Mouse (Mus musculus) mouse embryonic stem cell (cell line): ENCODE data around the gene Sfpq.

Experiments
- in situ Hi-C, 2 experiments: fragments of 300-500 bp; cut with MboI; formaldehyde crosslinking; loops; 1 replicate in 1 of 2; 3 replicates in 1 of 2; pipeline ENCODE4 v1.14.3; 2019 to 2020; ENCODE audit warnings: low sequenced_read_pairs in 2 of 2, low pct_unique_long_range_greater_than_20kb in 1 of 2, mixed read lengths in 1 of 2; ENCODE audit not compliant: unreplicated experiment in 1 of 2

Gene Sfpq

GRCm38 (mm10) chr4:127023201-127023600 lies 2.1 kb downstream of the Sfpq start:
- in situ Hi-C loops: no loop called here

DNA sequence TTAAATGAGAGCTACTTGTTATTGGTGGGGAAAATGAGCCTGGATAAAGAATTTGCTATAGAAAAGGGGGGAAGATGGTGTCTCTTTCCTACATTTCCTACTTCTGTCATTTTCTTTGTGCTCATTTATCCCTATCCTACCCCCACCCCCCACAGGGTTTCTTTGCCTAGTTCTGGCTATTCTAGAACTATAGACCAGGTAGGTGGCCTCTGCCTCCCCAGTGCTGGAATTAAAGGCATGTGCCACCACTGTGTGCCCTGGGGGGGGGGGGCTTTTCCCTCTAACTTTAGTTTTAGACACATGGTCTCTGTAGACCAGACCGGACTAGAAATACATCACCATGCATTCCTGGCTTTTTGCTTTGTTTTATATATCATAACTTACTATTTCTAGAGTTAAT lies 3.1 kb downstream of the Sfpq start:
- in situ Hi-C loops: no loop called here

DNA sequence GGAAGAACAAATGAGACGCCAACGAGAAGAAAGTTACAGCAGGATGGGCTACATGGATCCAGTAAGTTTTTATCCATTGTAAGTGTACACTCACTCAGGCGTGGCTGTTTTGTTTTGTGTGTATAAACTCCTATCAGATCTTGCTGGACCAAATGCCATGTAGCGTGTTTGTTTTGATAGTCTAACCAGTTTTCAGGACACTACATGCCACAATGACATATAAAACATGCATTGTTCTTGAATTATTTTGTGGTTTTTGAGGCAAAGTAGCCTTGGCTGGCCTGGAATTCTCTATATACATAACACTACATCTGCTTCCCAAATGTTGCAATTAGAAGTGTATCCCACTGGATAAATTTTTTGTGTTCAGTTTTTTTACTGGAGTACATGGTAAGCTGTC lies 5.7 kb downstream of the Sfpq start:
- in situ Hi-C loops: no loop called here

- in situ Hi-C loops: no loop called here
These were observed 6.4 kb downstream of the Sfpq start for GRCm38 (mm10) chr4:127027228-127028190.

DNA sequence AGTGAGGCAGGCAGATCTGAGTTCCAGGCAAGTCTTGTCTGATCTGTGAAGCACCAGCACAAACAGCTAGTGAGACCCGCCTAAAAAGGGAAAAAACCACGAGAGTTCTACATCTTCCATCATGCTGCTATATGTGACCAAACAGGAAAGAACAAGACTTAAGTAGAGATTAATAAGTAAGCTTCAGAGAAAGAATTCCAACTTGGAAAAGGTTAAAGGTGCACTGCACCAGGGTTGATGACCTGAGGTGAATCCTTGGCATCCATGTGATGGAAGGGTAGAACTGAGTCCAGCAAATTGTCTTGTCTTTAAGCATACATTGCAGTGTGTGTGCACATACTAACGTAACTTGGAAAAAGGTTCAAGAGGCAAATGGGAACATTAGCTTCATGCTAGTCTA lies 16.0 kb downstream of the Sfpq start:
- in situ Hi-C loops: no loop called here

DNA sequence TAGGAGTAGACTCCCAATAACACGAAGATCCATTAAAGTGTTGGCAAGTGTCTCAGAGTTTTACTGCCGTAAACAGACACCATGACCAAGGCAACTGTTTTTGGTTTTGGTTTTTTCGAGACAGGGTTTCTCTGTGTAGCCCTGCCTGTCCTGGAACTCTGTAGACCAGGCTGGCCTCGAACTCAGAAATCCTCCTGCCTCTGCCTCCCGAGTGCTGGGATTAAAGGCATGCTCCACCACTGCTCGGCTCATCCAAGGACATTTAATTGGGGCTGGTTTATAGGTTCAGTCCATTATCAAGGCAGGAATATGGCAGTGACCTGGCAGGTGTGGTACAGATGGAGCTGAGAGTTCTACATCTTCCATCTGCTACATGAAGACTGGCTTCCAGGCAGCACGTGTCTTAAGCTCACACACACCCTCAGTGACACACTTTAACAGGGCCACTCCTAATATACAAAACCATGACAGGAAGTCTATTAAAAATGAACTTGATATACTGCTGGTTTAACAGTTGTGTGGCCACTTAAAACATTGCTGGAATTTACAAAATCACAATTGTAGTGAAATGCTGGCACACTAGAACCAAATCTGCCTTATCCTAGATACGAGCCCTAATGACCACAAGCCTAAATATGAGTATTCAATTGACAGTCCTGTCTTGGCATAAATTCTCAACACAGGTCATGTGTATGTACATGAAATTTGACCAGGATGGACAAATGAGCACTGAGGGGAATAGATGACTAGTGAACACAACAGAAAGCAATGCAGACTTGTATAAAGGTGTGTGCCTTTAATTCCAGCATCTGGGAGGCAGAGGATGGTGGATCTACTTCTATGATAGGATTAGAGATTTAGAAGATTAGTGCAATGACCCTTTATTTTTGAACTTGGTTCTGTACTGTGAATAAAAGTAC lies 17.0 kb downstream of the Sfpq start:
- in situ Hi-C loops: no loop called here

GRCm38 (mm10) chr4:127038828-127039349 lies 17.8 kb downstream of the Sfpq start:
- in situ Hi-C loops: no loop called here

GRCm38 (mm10) chr4:127039871-127040483 lies 18.9 kb downstream of the Sfpq start:
- in situ Hi-C loops: no loop called here

DNA sequence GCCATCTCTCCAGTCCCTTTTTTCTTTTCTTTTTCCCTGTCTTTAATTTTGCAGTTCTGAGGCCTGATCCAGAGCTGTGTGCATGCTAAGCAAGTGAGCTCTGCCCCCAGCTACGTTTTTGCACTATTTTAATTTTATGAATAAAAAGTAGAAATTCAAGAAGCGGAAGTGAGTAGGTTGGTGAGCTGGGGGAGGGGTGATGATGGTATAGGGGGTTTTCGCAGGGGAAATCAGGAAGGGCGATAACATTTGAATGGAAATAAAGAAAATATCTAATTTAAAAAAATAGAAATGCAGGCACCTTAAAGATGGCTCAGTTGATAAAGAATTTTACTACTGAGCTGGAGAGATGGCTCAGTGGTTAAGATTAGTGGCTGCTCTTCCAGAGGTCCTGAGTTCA lies 22.4 kb downstream of the Sfpq start:
- in situ Hi-C loops: no loop called here

- in situ Hi-C loops: no loop called here
These were observed 30.0 kb downstream of the Sfpq start for GRCm38 (mm10) chr4:127051121-127051520.

GRCm38 (mm10) chr4:127053071-127053470 lies 31.9 kb downstream of the Sfpq start:
- in situ Hi-C loops: no loop called here

DNA sequence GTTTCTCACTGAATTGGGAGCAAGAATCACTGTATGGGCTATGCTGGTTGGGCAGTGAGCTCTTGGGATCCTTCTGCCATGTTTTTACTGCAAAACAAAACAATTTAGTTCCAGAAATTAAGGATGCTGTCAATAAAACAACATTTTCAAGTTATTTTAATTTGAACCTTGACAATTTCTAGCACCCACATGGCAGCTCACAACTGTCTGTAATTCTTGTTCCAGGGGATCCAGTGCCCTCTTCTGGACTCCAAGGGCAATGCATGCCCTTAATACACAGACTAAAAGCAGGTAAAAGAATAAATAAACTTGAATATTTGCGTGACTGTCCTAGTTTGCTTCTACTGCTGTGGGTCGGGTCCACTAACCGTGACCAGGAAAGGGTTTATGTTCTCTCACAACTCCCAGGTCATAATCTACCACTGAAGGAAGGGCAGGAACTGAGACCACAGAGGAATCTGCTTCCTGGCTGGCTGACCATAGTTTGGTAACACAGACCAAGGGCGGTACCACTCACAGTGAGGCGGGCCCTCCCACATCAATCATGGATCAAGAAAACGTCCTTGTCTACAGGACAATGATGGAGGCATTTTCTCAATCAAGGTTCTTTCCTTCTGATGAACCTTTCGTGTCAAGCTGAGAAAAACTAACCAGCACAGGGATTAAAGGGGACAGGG lies 33.5 kb downstream of the Sfpq start:
- in situ Hi-C loops: no loop called here

DNA sequence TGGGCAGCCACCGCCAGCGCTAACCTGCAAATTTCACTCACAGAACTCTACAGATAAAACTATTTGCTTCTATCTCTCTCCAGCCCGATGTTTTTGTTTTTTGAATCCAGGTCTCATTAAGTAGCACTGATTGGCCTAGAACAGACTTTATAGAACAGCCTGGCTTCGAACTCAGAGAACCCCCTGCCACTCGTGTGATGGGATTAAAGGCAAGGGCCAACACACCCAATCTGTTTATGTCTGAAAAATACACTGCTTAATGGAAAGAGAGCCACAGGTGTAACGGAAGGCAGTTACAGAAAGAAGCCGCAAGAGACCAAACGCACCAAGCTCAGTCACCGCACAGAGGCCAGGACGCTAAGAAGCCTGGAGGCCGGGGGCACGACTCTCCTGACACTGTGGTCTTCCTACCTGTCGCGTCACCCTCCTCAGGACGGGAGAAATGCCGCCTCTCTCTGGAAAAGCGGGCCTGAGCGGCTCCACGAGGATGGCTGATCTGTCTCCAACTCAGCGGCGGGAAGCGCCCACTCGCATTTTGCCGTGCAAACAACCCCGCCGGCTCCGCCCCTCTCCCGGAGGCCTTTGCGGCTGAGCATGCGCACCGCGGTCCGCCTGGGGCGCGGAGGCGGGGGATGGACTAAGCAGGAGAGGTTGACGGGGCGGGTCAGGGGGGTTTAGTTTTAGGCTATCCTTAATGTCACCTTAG lies 39.6 kb downstream of the Sfpq start, which contains the start of gene Zmym1:
Gene Zmym1, minus strand, starts transcription at position 568 of the 706 bp plus-strand sequence.
- in situ Hi-C loops: no loop called here

DNA sequence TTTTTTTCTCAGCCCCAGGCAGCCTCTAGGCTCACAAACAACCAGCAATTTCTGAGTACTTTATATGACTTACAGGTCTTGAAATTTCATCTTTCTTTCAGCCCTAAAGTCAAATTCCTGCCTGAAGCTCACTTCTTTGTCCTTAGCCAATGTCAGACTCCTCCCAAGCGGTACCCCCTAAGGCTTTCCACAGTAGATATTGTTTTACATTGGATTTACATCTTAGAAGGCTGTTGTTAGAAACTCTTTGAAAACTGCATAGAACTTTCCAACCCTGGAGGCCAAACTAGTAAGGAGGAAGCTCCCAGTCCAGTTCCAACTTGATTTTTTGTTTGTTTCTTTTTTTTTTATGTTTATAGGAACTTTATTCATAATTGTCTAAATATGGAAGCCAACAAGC lies 42.9 kb downstream of the Sfpq start:
- in situ Hi-C loops: no loop called here

- in situ Hi-C loops: no loop called here
These were observed 53.8 kb downstream of the Sfpq start for GRCm38 (mm10) chr4:127074915-127075314.

GRCm38 (mm10) chr4:127076875-127077548 lies 55.9 kb downstream of the Sfpq start, which contains the start of gene Zmym6:
TSS of gene Zmym6 (plus strand) at chr4:127077383.
- in situ Hi-C loops: no loop called here

- in situ Hi-C loops: no loop called here
These were observed 59.7 kb downstream of the Sfpq start for GRCm38 (mm10) chr4:127080806-127081205.
